Mouse (Mus musculus): Measurements from ENCODE around the gene Hist1h3g.

GRCm38 (mm10) chr13:23497656-23498321 lies 37.4 kb upstream of the Hist1h3g start:
- TF ChIP-seq GATA1 (IDR thresholded peaks at IDR 0.05; ENCODE audit: borderline replicate concordance, low read length): no peak
- TF ChIP-seq FLI1 (IDR thresholded peaks at IDR 0.05; ENCODE audit: low read length): no peak

Measured in megakaryocyte, embryonic 14.5 days (primary cell).